Comparison of ENCODE assay signal across 10 mouse cellular contexts in the genomic region with DNA sequence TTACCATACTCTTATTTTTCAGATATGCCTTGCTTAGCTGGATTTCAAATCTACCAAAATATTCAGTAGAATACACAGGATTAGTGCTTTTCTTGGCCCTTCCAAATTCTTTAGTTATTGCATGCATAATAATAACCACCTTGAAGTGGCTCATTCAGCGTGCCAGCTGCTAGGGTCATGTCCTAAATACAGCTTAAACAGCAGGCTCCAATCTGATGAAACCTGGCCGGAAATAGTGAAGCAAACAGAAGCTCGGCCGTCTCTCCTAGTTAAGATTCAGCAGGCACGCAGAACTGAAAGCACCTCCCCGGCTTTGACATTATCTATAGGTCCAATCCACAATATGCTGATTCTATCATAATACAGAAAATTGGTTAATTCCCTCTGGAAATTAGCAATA.
DNase-seq lines count a peak whose midpoint lies in the region; ATAC-seq lines count a peak whose summit lies in the region.
"Had no signal": no experiment of that assay in that cellular context is flagged by ENCODE, and none has a peak within 500 bp of the region (broad histone marks: within the 10 kb centered on the region; RNA-seq: fewer than 3 reads in every experiment).

No protein-coding gene starts in this region.

- WGBS in midbrain, embryonic 13.5 days, result 3% methylated on average over 6 of the region's 6 CpGs
- 47% methylated on average over 6 of the region's 6 CpGs for WGBS in intestine, embryonic 15.5 days

- no peaks in the 10 kb centered on the region for H3K27me3 ChIP-seq in midbrain, embryonic 13.5 days
- no peaks in the 10 kb centered on the region for H3K27me3 ChIP-seq in intestine, embryonic 15.5 days (replicated peaks)
- H3K27me3 ChIP-seq: embryonic facial prominence, embryonic 13.5 days; liver, embryonic 15.5 days had no signal

- H3K4me2 ChIP-seq in midbrain, embryonic 13.5 days (replicated peaks), result peak overlapping the region; percentile 29; the same call in 1 of the 2 replicates
- no peak overlapping the region for H3K4me2 ChIP-seq in intestine, embryonic 15.5 days (replicated peaks)
- H3K4me2 ChIP-seq: embryonic facial prominence, embryonic 13.5 days; liver, embryonic 15.5 days had no signal

- intact Hi-C loops in heart, postnatal 10 days (cut with DNase I), result no loop called here
- intact Hi-C loops in heart, postnatal 14 days (cut with DNase I), result no loop called here

- peaks cover 5% of the 10 kb centered on the region; the same call in 1 of the 2 replicates for H3K4me1 ChIP-seq in midbrain, embryonic 13.5 days (replicated peaks)
- no peaks in the 10 kb centered on the region for H3K4me1 ChIP-seq in intestine, embryonic 15.5 days (replicated peaks)
- H3K4me1 ChIP-seq: embryonic facial prominence, embryonic 13.5 days; liver, embryonic 15.5 days had no signal

- DNase-seq in heart, postnatal 10 days, result peak; percentile 17 to 19
- DNase-seq in heart, postnatal 14 days, result no peak
- DNase-seq in brain, adult 2 months (ENCODE audit: low read depth, low spot score), result peak; percentile 41
- DNase-seq in embryo, embryonic 11 days, result peak; percentile 36
- no peak for DNase-seq in adrenal gland, adult 2 months
- DNase-seq: adrenal gland, postnatal 14 days had no signal

- H3K9ac ChIP-seq in midbrain, embryonic 13.5 days (replicated peaks), result no peak overlapping the region
- H3K9ac ChIP-seq in intestine, embryonic 15.5 days, result no peak overlapping the region
- H3K9ac ChIP-seq: embryonic facial prominence, embryonic 13.5 days; liver, embryonic 15.5 days had no signal

- no peaks in the 10 kb centered on the region for H3K9me3 ChIP-seq in midbrain, embryonic 13.5 days
- no peaks in the 10 kb centered on the region for H3K9me3 ChIP-seq in intestine, embryonic 15.5 days
- H3K9me3 ChIP-seq: embryonic facial prominence, embryonic 13.5 days; liver, embryonic 15.5 days had no signal

- no peaks in the 10 kb centered on the region for H3K36me3 ChIP-seq in midbrain, embryonic 13.5 days
- H3K36me3 ChIP-seq in intestine, embryonic 15.5 days, result no peaks in the 10 kb centered on the region
- H3K36me3 ChIP-seq: embryonic facial prominence, embryonic 13.5 days; liver, embryonic 15.5 days had no signal

- H3K27ac ChIP-seq in midbrain, embryonic 13.5 days, result no peak overlapping the region
- no peak overlapping the region for H3K27ac ChIP-seq in intestine, embryonic 15.5 days
- H3K27ac ChIP-seq: embryonic facial prominence, embryonic 13.5 days; liver, embryonic 15.5 days had no signal

- H3K4me3 ChIP-seq in midbrain, embryonic 13.5 days (replicated peaks), result no peak overlapping the region
- H3K4me3 ChIP-seq in intestine, embryonic 15.5 days (replicated peaks), result no peak overlapping the region
- H3K4me3 ChIP-seq: embryonic facial prominence, embryonic 13.5 days; liver, embryonic 15.5 days had no signal

- peak; percentile 62; the same call in 1 of the 2 replicates for ATAC-seq in midbrain, embryonic 13.5 days
- no peak for ATAC-seq in intestine, embryonic 15.5 days

Comparison
In these comparisons a context has a peak if more than half of its experiments do, and no peak if none do; other contexts are left out.
1. DNase-seq: peak in heart, postnatal 10 days (2 of 2), brain, adult 2 months (single experiment) and embryo, embryonic 11 days (single experiment); none in heart, postnatal 14 days (0 of 2) and adrenal gland, adult 2 months (single experiment).